Mouse (Mus musculus) E14TG2a.4 (cell line): ENCODE results near the gene Filip1l.

ENCODE experiments used
- CTCF ChIP-seq: conservative IDR thresholded peaks from 2 replicates; pipeline ENCODE4 v1.5.1; 2014; ENCODE audit warnings: low read length
- POU5F1 ChIP-seq: IDR thresholded peaks from 2 replicates; pipeline ENCODE4 v1.6.1; 2014; ENCODE audit warnings: low read length, borderline replicate concordance

DNA sequence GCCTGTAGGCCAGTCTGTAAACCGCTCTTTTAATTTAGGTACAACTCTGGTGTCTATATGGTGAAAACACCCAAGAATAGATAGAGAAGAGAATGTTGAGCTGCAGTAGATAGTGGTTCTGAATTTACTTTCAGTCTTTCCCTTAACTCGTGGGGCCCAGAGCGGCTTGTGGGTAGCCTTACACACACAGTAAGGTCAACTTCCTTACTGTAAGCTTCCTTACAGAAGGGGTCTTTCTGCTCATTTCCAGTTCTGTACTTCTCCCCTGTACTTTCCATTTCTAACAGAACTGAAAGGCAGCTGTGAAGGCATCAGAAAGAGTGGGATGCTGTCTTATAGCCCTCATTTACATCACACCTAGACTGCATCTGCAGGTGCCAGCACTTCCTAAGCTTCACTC is 78.4 kb downstream of the Filip1l start:
- TF ChIP-seq CTCF (no peak), POU5F1 (no peak)
